Mouse (Mus musculus): ENCODE results near the gene Rps11. TPM values are rescaled to one million over a fixed set of nuclear protein-coding genes. Genes with fewer than 3 reads are reported as not detected.
"Not testable (repeated sequence)": the region's sequence is repeated elsewhere in the genome, so short reads cannot be mapped to it uniquely, and the experiment has no call there.

Rps11 gene
- total RNA-seq (2012; rRNA removed): 1,746 and 1,854 TPM in 2 replicates

DNA sequence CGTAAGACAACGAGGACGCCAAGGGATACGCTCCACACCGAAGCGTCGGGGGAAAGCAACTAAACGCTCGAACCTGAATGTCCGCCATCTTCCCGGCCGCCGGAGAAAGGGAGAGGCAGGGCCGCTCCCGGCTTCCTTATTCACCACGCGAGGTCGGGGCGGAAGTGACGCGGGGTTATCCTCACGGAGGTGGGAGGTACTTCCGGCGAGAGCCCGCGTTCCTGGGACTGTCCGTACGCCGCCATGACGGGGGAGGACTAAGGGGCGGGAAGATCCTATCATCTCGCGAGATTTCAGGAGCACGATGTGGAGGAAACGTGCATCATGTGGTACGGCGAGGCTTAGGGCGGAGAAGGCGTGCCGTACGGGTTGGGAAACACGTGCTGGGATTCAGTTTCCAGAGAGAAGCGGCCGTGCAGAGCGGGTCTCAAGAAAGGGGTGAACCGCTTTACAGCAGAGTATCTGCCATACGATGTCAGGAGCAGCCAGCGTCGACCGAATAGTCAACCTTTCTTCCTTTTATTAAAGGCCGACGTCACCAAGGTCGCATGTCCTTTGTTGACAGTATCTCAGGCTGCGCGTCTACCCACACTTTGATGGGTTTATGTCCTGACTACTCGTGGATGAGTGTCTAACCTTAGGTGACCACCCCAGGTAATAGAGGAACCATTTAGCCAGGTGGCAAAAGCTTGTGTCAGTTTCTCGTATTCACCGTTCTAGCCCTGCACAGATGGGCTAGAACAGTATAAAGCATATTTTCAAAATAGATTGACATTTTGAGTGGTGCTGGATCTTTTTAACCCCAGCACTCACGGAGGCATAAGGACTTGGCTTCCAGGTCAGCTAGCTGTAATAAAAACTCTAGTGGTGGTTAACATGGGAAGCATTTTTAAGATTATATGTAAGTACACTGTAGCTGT lies at the start of gene Rps11:
TSS of gene Rps11 (minus strand) at position 216 of the 920 bp plus-strand sequence.
- Histone ChIP-seq H3K4me1 (ENCODE audit: control insufficient read depth in 2 of 2, insufficient read depth in 2 of 2, low read length in 2 of 2, poor library complexity in 1 of 2) (peaks cover 0 to 11% of the 10 kb centered on the region in 2 experiments; a peak in 2 of 4 replicates), H3K9me3 (ENCODE audit: control insufficient read depth, insufficient read depth, low read depth, low read length) (no peaks in the 10 kb centered on the region), H3K27ac (ENCODE audit: insufficient read depth, low read depth, low read length, poor library complexity, severe bottlenecking) (peak within 1 kb of the TSS; percentile 96), H3K4me3 (ENCODE audit: insufficient read depth in 1 of 2, low read depth in 1 of 2, low read length in 2 of 2, poor library complexity in 1 of 2, severe bottlenecking in 1 of 2) (peak within 1 kb of the TSS; percentile 93 to 99), H3K9ac (ENCODE audit: insufficient read depth, low read depth, low read length, poor library complexity, severe bottlenecking) (peak within 1 kb of the TSS; percentile 100), H3K36me3 (ENCODE audit: control insufficient read depth, insufficient read depth, low read length, poor library complexity, severe bottlenecking) (peaks cover 72% of the 10 kb centered on the region)
- in situ Hi-C loops (cut with MboI; ENCODE audit: low sequenced_read_pairs in 2 of 2, unreplicated experiment in 2 of 2): no loop called here
- DNase-seq (ENCODE audit: low read depth, low spot score): peak; percentile 99
- TF ChIP-seq ZNF384 (IDR thresholded peaks at IDR 0.05; ENCODE audit: low read depth, low read length): no peak
- peak; percentile 73; the same call in 1 of the 2 replicates for TF ChIP-seq HCFC1 (IDR thresholded peaks at IDR 0.05; ENCODE audit: borderline replicate concordance, insufficient read depth, low read length)
- peak; percentile 94 for TF ChIP-seq CHD2 (IDR thresholded peaks at IDR 0.05; ENCODE audit: low read depth, low read length)

DNA sequence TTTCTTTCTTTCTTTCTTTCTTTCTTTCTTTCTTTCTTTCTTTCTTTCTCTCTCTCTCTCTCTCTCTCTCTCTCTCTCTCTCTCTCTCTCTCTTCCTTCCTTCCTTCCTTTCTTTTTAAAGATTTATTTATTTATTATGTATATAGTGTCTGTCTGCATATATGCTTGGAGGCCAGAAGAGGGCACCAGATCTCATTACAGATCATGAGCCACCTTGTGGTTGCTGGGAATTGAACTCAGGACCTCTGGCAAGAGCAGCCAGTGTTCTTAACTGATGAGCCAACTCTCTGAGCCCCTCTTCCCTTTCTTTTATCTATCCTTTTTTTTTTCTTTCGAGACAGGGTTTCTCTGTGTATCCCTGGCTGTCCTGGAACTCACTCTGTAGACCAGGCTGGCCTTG lies 49.5 kb upstream of the Rps11 start:
- H3K9me3 ChIP-seq (ENCODE audit: control insufficient read depth, insufficient read depth, low read depth, low read length); DNase-seq (ENCODE audit: low read depth, low spot score); H3K27ac ChIP-seq (ENCODE audit: insufficient read depth, low read depth, low read length, poor library complexity, severe bottlenecking); H3K4me3 ChIP-seq (ENCODE audit: insufficient read depth in 1 of 2, low read depth in 1 of 2, low read length in 2 of 2, poor library complexity in 1 of 2, severe bottlenecking in 1 of 2); H3K36me3 ChIP-seq (ENCODE audit: control insufficient read depth, insufficient read depth, low read length, poor library complexity, severe bottlenecking); in situ Hi-C loops (cut with MboI; ENCODE audit: low sequenced_read_pairs in 2 of 2, unreplicated experiment in 2 of 2); H3K9ac ChIP-seq (ENCODE audit: insufficient read depth, low read depth, low read length, poor library complexity, severe bottlenecking): not testable (repeated sequence)
- peaks cover 2 to 26% of the 10 kb centered on the region in 2 experiments; a peak in 3 of 4 replicates for H3K4me1 ChIP-seq (ENCODE audit: control insufficient read depth in 2 of 2, insufficient read depth in 2 of 2, low read length in 2 of 2, poor library complexity in 1 of 2)

DNA sequence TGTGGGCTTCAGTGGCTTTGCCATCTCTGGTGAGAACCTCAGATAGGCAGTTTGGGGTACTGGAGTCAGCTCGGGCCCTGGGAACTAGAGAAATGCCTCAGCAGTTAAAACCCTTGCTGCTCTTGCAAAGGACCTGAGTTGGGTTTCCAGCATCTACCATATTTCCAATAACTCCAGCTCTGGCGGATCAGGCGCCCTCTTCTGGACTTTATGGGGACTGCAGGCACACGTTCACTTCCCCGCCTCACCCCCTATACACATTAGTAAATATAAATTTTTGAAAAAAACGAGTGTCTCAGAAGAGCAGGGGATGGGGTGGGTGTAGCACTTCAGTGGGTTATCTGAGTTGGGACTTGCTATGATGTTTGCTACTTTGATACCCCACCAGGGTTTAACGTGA lies 48.7 kb upstream of the Rps11 start:
- DNase-seq (ENCODE audit: low read depth, low spot score): no peak
- no peaks in the 10 kb centered on the region for H3K9me3 ChIP-seq (ENCODE audit: control insufficient read depth, insufficient read depth, low read depth, low read length)
- H3K36me3 ChIP-seq (ENCODE audit: control insufficient read depth, insufficient read depth, low read length, poor library complexity, severe bottlenecking): no peaks in the 10 kb centered on the region
- TF ChIP-seq ZC3H11A (IDR thresholded peaks at IDR 0.05; ENCODE audit: borderline replicate concordance, low read depth, low read length): no peak
- H3K4me1 ChIP-seq (ENCODE audit: control insufficient read depth in 2 of 2, insufficient read depth in 2 of 2, low read length in 2 of 2, poor library complexity in 1 of 2): peaks cover 2 to 30% of the 10 kb centered on the region in 2 experiments; a peak in 3 of 4 replicates
- H3K27ac ChIP-seq (ENCODE audit: insufficient read depth, low read depth, low read length, poor library complexity, severe bottlenecking): no peak overlapping the region
- 0 out of 4 replicates have a peak overlapping the region, but pooled peaks of 1 of the 2 experiments have one; percentile 20 for H3K4me3 ChIP-seq (ENCODE audit: insufficient read depth in 1 of 2, low read depth in 1 of 2, low read length in 2 of 2, poor library complexity in 1 of 2, severe bottlenecking in 1 of 2)
- in situ Hi-C loops (cut with MboI; ENCODE audit: low sequenced_read_pairs in 2 of 2, unreplicated experiment in 2 of 2): no loop called here
- H3K9ac ChIP-seq (ENCODE audit: insufficient read depth, low read depth, low read length, poor library complexity, severe bottlenecking): no peak overlapping the region

DNA sequence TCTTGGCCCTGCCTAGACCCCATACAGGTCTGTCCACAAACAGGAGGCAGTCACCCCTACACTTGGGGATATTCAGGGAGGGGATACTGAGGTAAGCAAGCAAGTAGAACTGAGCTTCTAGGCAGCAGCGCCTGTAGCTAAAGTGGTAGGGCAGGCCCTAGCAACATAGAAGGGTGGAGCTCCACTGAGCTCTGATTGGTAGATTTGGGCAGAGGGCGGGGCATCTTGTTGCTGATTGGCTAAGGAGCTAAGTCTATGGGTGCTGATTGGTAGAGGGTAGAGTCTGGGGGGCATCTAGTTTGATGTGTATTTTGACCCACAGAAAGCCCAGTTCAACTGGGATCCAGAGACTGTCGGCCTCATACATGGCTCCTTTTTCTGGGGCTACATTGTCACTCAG lies 45.3 kb upstream of the Rps11 start:
- Histone ChIP-seq H3K9me3 (ENCODE audit: control insufficient read depth, insufficient read depth, low read depth, low read length) (no peaks in the 10 kb centered on the region), H3K4me1 (ENCODE audit: control insufficient read depth in 2 of 2, insufficient read depth in 2 of 2, low read length in 2 of 2, poor library complexity in 1 of 2) (peaks cover 2 to 31% of the 10 kb centered on the region in 2 experiments), H3K27ac (ENCODE audit: insufficient read depth, low read depth, low read length, poor library complexity, severe bottlenecking) (no peak overlapping the region), H3K4me3 (ENCODE audit: insufficient read depth in 1 of 2, low read depth in 1 of 2, low read length in 2 of 2, poor library complexity in 1 of 2, severe bottlenecking in 1 of 2) (no peak overlapping the region), H3K9ac (ENCODE audit: insufficient read depth, low read depth, low read length, poor library complexity, severe bottlenecking) (no peak overlapping the region), H3K36me3 (ENCODE audit: control insufficient read depth, insufficient read depth, low read length, poor library complexity, severe bottlenecking) (no peaks in the 10 kb centered on the region)
- DNase-seq (ENCODE audit: low read depth, low spot score): no peak
- in situ Hi-C loops (cut with MboI; ENCODE audit: low sequenced_read_pairs in 2 of 2, unreplicated experiment in 2 of 2): no loop called here
- TF ChIP-seq CHD2 (IDR thresholded peaks at IDR 0.05; ENCODE audit: low read depth, low read length): no peak; the same call in 1 of the 2 replicates
- no peak for TF ChIP-seq MAFK (IDR thresholded peaks at IDR 0.05; ENCODE audit: insufficient read depth, low read depth, low read length)
- no peak for TF ChIP-seq ZC3H11A (IDR thresholded peaks at IDR 0.05; ENCODE audit: borderline replicate concordance, low read depth, low read length)
- no peak for TF ChIP-seq HCFC1 (IDR thresholded peaks at IDR 0.05; ENCODE audit: borderline replicate concordance, insufficient read depth, low read length)
- no peak for TF ChIP-seq ZNF384 (IDR thresholded peaks at IDR 0.05; ENCODE audit: low read depth, low read length)

DNA sequence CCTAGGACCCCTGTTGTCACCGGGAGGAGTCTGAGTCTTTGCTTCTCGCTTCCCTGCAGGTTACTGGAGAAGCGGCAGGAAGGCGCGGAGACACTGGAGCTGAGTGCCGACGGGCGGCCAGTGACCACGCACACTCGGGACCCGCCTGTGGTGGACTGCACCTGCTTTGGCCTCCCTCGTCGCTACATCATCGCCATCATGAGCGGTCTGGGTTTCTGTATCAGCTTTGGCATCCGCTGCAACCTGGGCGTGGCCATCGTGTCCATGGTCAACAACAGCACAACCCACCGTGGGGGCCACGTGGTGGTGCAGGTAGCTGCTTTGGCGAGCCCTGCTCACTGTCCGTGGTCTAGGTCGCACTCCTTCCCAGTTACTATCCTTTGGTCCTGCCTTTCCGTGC lies 44.4 kb upstream of the Rps11 start:
- TF ChIP-seq CHD2 (IDR thresholded peaks at IDR 0.05; ENCODE audit: low read depth, low read length) (no peak), HCFC1 (IDR thresholded peaks at IDR 0.05; ENCODE audit: borderline replicate concordance, insufficient read depth, low read length) (no peak), ZC3H11A (IDR thresholded peaks at IDR 0.05; ENCODE audit: borderline replicate concordance, low read depth, low read length) (no peak), MAFK (IDR thresholded peaks at IDR 0.05; ENCODE audit: insufficient read depth, low read depth, low read length) (no peak), ZNF384 (IDR thresholded peaks at IDR 0.05; ENCODE audit: low read depth, low read length) (no peak)
- Histone ChIP-seq H3K4me3 (ENCODE audit: insufficient read depth in 1 of 2, low read depth in 1 of 2, low read length in 2 of 2, poor library complexity in 1 of 2, severe bottlenecking in 1 of 2) (peak overlapping the region; percentile 6 to 26; a peak in 2 of 4 replicates), H3K9ac (ENCODE audit: insufficient read depth, low read depth, low read length, poor library complexity, severe bottlenecking) (no peak overlapping the region), H3K36me3 (ENCODE audit: control insufficient read depth, insufficient read depth, low read length, poor library complexity, severe bottlenecking) (no peaks in the 10 kb centered on the region), H3K4me1 (ENCODE audit: control insufficient read depth in 2 of 2, insufficient read depth in 2 of 2, low read length in 2 of 2, poor library complexity in 1 of 2) (peaks cover 2 to 33% of the 10 kb centered on the region in 2 experiments), H3K9me3 (ENCODE audit: control insufficient read depth, insufficient read depth, low read depth, low read length) (no peaks in the 10 kb centered on the region), H3K27ac (ENCODE audit: insufficient read depth, low read depth, low read length, poor library complexity, severe bottlenecking) (no peak overlapping the region)
- no peak for DNase-seq (ENCODE audit: low read depth, low spot score)
- in situ Hi-C loops (cut with MboI; ENCODE audit: low sequenced_read_pairs in 2 of 2, unreplicated experiment in 2 of 2): no loop called here

Measured in ES-E14 (cell line).